Mouse (Mus musculus): Measurements from ENCODE around the gene Tmem50b. TPM values are rescaled to one million over a fixed set of nuclear protein-coding genes. Genes with fewer than 3 reads are reported as not detected.

Tmem50b gene
- total RNA-seq, 2 experiments from 2014 or later, result 84.1 to 88.0 TPM

DNA sequence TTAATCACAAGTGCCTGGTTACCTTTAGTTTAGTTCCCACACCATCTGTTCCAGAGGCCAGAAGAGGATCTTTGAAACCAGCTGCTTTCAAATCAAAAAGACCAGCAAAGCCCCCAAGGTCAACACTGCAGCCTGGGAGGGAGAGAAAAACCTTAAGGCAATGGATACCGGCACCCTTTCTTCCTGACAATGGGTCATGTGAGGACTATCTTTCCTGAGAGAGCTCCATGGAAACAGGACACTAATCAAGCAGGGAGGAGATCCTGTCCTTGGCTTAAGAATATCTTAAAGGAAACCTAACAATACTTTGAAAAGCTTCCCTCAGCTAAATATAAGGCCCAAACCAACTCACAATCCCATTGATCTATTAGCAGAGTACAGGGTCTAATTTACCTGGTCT is 33.0 kb upstream of the Tmem50b start:
- no peak overlapping the region for H3K27ac ChIP-seq
- no peak for TF ChIP-seq CTCF (IDR thresholded peaks at IDR 0.05)
- no peak for DNase-seq (ENCODE audit: extremely low spot score in 1 of 2, low spot score in 2 of 2)
- no peak overlapping the region for H3K4me3 ChIP-seq
- intact Hi-C loops (cut with DNase I), result no loop called here

- no peak for TF ChIP-seq CTCF (IDR thresholded peaks at IDR 0.05)
- DNase-seq (ENCODE audit: extremely low spot score in 1 of 2, low spot score in 2 of 2), result no peak
- Histone ChIP-seq H3K27ac (no peak overlapping the region), H3K4me3 (no peak overlapping the region)
- intact Hi-C loops (cut with DNase I), result no loop called here
Measured at GRCm38 (mm10) chr16:91629749-91630148, 32.1 kb upstream of the Tmem50b start.

- intact Hi-C loops (cut with DNase I), result no loop called here
Measured at GRCm38 (mm10) chr16:91628673-91629072, 31.1 kb upstream of the Tmem50b start.

GRCm38 (mm10) chr16:91627831-91628230 is 30.2 kb upstream of the Tmem50b start:
- no peak for TF ChIP-seq CTCF (IDR thresholded peaks at IDR 0.05)
- Histone ChIP-seq H3K4me3 (no peak overlapping the region), H3K27ac (no peak overlapping the region)
- intact Hi-C loops (cut with DNase I), result no loop called here
- DNase-seq (ENCODE audit: extremely low spot score in 1 of 2, low spot score in 2 of 2), result peak in 1 of 2 experiments; percentile 29

More at GRCm38 (mm10) chr16:91628673-91629072, 31.1 kb upstream of the Tmem50b start:
- no peak overlapping the region for H3K4me3 ChIP-seq
- no peak for DNase-seq (ENCODE audit: extremely low spot score in 1 of 2, low spot score in 2 of 2)
- TF ChIP-seq CTCF (IDR thresholded peaks at IDR 0.05), result no peak
- no peak overlapping the region for H3K27ac ChIP-seq

GRCm38 (mm10) chr16:91623074-91623473 is 25.5 kb upstream of the Tmem50b start:
- H3K4me3 ChIP-seq, result no peak overlapping the region
- intact Hi-C loops (cut with DNase I), result no loop called here
- no peak overlapping the region for H3K27ac ChIP-seq
- no peak for DNase-seq (ENCODE audit: extremely low spot score in 1 of 2, low spot score in 2 of 2)
- no peak for TF ChIP-seq CTCF (IDR thresholded peaks at IDR 0.05)

- no peak overlapping the region for H3K27ac ChIP-seq
- TF ChIP-seq CTCF (IDR thresholded peaks at IDR 0.05), result no peak
- intact Hi-C loops (cut with DNase I), result no loop called here
- DNase-seq (ENCODE audit: extremely low spot score in 1 of 2, low spot score in 2 of 2), result no peak
- no peak overlapping the region for H3K4me3 ChIP-seq
Measured at GRCm38 (mm10) chr16:91620991-91621390, 23.4 kb upstream of the Tmem50b start.

DNA sequence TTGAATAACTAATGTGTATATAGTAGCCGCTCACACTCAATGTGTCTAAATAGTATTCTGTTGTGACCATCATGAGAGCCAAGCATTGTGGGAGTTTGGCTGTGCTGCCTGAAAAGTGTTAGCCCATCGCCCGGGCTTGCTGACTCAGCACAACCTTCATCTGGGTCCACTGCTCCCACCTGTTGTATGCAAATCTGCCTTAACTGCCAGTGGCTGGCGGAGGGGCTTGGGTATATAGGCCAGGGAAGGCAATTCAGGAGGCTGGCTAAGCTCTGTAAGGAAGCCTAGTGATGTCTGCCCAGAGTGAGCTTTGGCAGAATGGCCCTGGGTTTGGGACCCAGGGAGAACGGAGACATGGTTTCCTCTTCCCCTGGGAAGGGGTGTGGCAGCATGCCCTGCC is 22.6 kb upstream of the Tmem50b start:
- no peak for TF ChIP-seq CTCF (IDR thresholded peaks at IDR 0.05)
- DNase-seq (ENCODE audit: extremely low spot score in 1 of 2, low spot score in 2 of 2), result no peak
- intact Hi-C loops (cut with DNase I), result no loop called here
- Histone ChIP-seq H3K27ac (no peak overlapping the region), H3K4me3 (no peak overlapping the region)

- intact Hi-C loops (cut with DNase I), result loop anchor here (2.0 kb wide), 1 partner anchor 22 kb away; the partner anchor contains the start of gene Tmem50b
- DNase-seq (ENCODE audit: extremely low spot score in 1 of 2, low spot score in 2 of 2), result peak; percentile 78 to 83
- H3K27ac ChIP-seq, result peak within 1 kb of the TSS; percentile 87
- peak within 1 kb of the TSS; percentile 64 for H3K4me3 ChIP-seq
- TF ChIP-seq CTCF (IDR thresholded peaks at IDR 0.05), result no peak
Measured at GRCm38 (mm10) chr16:91618511-91619501, 21.2 kb upstream of the Tmem50b start, which contains the start of gene Dnajc28. Gene Dnajc28, minus strand, starts transcription at chr16:91619026.

- TF ChIP-seq CTCF (IDR thresholded peaks at IDR 0.05), result no peak
- intact Hi-C loops (cut with DNase I), result no loop called here
- Histone ChIP-seq H3K4me3 (no peak overlapping the region), H3K27ac (no peak overlapping the region)
- DNase-seq (ENCODE audit: extremely low spot score in 1 of 2, low spot score in 2 of 2), result no peak
Measured at GRCm38 (mm10) chr16:91614552-91614951, 17.0 kb upstream of the Tmem50b start.

- Histone ChIP-seq H3K4me3 (no peak overlapping the region), H3K27ac (no peak overlapping the region)
- DNase-seq (ENCODE audit: extremely low spot score in 1 of 2, low spot score in 2 of 2), result no peak
- intact Hi-C loops (cut with DNase I), result no loop called here
- TF ChIP-seq CTCF (IDR thresholded peaks at IDR 0.05), result no peak
Measured at GRCm38 (mm10) chr16:91612525-91612924, 14.9 kb upstream of the Tmem50b start.

DNA sequence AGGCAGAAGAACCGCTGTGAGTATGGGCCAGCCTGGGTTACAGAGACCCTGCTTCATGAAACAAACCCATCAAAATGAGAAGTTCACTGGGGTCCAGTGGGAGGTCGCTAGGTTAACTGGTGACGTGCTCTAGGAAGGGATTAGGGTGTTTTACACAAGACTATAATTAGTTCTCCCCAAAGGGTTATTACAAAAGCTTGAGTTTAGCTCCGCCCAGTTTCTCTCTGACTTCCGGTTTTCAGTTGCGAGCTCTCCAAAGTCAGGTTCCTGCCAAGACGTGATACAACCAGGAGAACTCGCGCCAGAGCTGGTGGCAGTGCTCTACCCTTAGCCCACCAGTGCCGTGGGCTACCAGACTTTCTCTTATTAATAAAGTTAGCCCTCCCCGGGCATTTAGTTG is 13.6 kb upstream of the Tmem50b start:
- TF ChIP-seq CTCF (IDR thresholded peaks at IDR 0.05), result no peak
- no peak for DNase-seq (ENCODE audit: extremely low spot score in 1 of 2, low spot score in 2 of 2)
- H3K27ac ChIP-seq, result no peak overlapping the region
- H3K4me3 ChIP-seq, result no peak overlapping the region
- intact Hi-C loops (cut with DNase I), result no loop called here

- intact Hi-C loops (cut with DNase I), result no loop called here
- no peak for DNase-seq (ENCODE audit: extremely low spot score in 1 of 2, low spot score in 2 of 2)
- Histone ChIP-seq H3K4me3 (no peak overlapping the region), H3K27ac (no peak overlapping the region)
- no peak; the same call in 1 of the 2 replicates for TF ChIP-seq CTCF (IDR thresholded peaks at IDR 0.05)
Measured at GRCm38 (mm10) chr16:91609501-91610245, 12.1 kb upstream of the Tmem50b start.
